Mouse (Mus musculus) MEL (cell line): ENCODE measurements around the gene Myl6. TPM values are rescaled to one million over a fixed set of nuclear protein-coding genes. Genes with fewer than 3 reads are reported as not detected.

Experiments
- DNase-seq: peaks from one replicate; pipeline ENCODE4 v3.0.0; 2011; ENCODE audit warnings: low read depth, low spot score
- H3K27ac ChIP-seq: 2 replicates; pipeline ENCODE4 v1.5.1; 2012; ENCODE audit warnings: low read depth, mild to moderate bottlenecking, control low read depth, low read length, moderate library complexity; ENCODE audit not compliant: control insufficient read depth
- H3K27me3 ChIP-seq, 2 experiments: fragments of 150-350 bp in 1 of 2; sonication (generic) in 1 of 2; 2 replicates each; pipeline ENCODE4 v1.6.1; 2012; ENCODE audit warnings: low read length in 2 of 2, mild to moderate bottlenecking in 2 of 2, improper control_type of control experiment in 1 of 2, moderate library complexity in 1 of 2; ENCODE audit not compliant: insufficient read depth in 2 of 2, control insufficient read depth in 1 of 2
- H3K36me3 ChIP-seq, 2 experiments: 2 replicates each; pipeline ENCODE4 v1.6.1; 2012 to 2014; ENCODE audit warnings: low read length in 2 of 2, improper control_type of control experiment in 1 of 2, inconsistent platforms in 1 of 2, mild to moderate bottlenecking in 1 of 2; ENCODE audit not compliant: insufficient read depth in 2 of 2, control insufficient read depth in 1 of 2
- H3K4me1 ChIP-seq, 2 experiments: fragments of 150-350 bp in 1 of 2; sonication (generic) in 1 of 2; 2 replicates each; pipeline ENCODE4 v1.6.1; 2012; ENCODE audit warnings: low read length in 2 of 2, improper control_type of control experiment in 1 of 2, mild to moderate bottlenecking in 1 of 2; ENCODE audit not compliant: insufficient read depth in 2 of 2, control insufficient read depth in 1 of 2
- H3K4me3 ChIP-seq, 2 experiments: fragments of 150-350 bp in 1 of 2; sonication (generic) in 1 of 2; 2 replicates each; pipeline ENCODE4 v1.5.1; 2012; ENCODE audit warnings: low read depth in 2 of 2, low read length in 2 of 2, mild to moderate bottlenecking in 2 of 2, moderate library complexity in 2 of 2, control low read depth in 1 of 2, improper control_type of control experiment in 1 of 2; ENCODE audit not compliant: control insufficient read depth in 1 of 2, insufficient read depth in 1 of 2
- H3K79me2 ChIP-seq: 2 replicates; pipeline ENCODE4 v1.6.1; 2012; ENCODE audit warnings: mild to moderate bottlenecking, low read length, moderate library complexity; ENCODE audit not compliant: control insufficient read depth, poor library complexity, insufficient read depth
- H3K9ac ChIP-seq: 2 replicates; pipeline ENCODE4 v1.6.1; 2012; ENCODE audit warnings: low read depth, mild to moderate bottlenecking, control low read depth, low read length, moderate library complexity; ENCODE audit not compliant: control insufficient read depth, poor library complexity, severe bottlenecking
- H3K9me3 ChIP-seq: fragments of 150-350 bp; sonication (generic); replicated peaks from 2 replicates; pipeline ENCODE4 v1.6.1; 2012; ENCODE audit warnings: mild to moderate bottlenecking, low read length, improper control_type of control experiment, moderate library complexity; ENCODE audit not compliant: insufficient read depth
- CHD1 ChIP-seq: IDR thresholded peaks from 2 replicates; pipeline ENCODE4 v1.6.1; 2012; ENCODE audit warnings: low read depth, mild to moderate bottlenecking, inconsistent platforms, low read length, improper control_type of control experiment
- CHD2 ChIP-seq: IDR thresholded peaks from 2 replicates; pipeline ENCODE4 v1.6.1; 2011; ENCODE audit warnings: low read length, improper control_type of control experiment
- E2F4 ChIP-seq: IDR thresholded peaks from 2 replicates; pipeline ENCODE4 v1.6.1; 2011; ENCODE audit warnings: low read depth, low read length, improper control_type of control experiment, borderline replicate concordance
- EP300 ChIP-seq, 2 experiments: IDR thresholded peaks; 2 replicates each; pipeline ENCODE4 v1.6.1; 2011; ENCODE audit warnings: improper control_type of control experiment in 2 of 2, low read length in 2 of 2, low read depth in 1 of 2, mild to moderate bottlenecking in 1 of 2
- GABPA ChIP-seq: IDR thresholded peaks from 2 replicates; pipeline ENCODE4 v1.6.1; 2012; ENCODE audit warnings: low read depth, mild to moderate bottlenecking, inconsistent platforms, low read length, improper control_type of control experiment, moderate library complexity
- GATA1 ChIP-seq: IDR thresholded peaks from 2 replicates; pipeline ENCODE4 v1.6.1; 2011; ENCODE audit warnings: low read depth, low read length, improper control_type of control experiment
- KAT2A ChIP-seq: conservative IDR thresholded peaks from 2 replicates; pipeline ENCODE4 v1.6.1; 2012; ENCODE audit warnings: low read depth, low read length, improper control_type of control experiment, inconsistent platforms
- MAFK ChIP-seq: IDR thresholded peaks from 2 replicates; pipeline ENCODE4 v1.6.1; 2011; ENCODE audit warnings: low read depth, mild to moderate bottlenecking, low read length, improper control_type of control experiment, borderline replicate concordance
- MEF2A ChIP-seq: IDR thresholded peaks from 2 replicates; pipeline ENCODE4 v1.6.1; 2014; ENCODE audit warnings: low read depth, mild to moderate bottlenecking, inconsistent platforms, low read length, improper control_type of control experiment; ENCODE audit not compliant: poor library complexity, insufficient replicate concordance, severe bottlenecking; ENCODE audit errors: extremely low read depth
- NELFE ChIP-seq: IDR thresholded peaks from 2 replicates; pipeline ENCODE4 v1.6.1; 2011; ENCODE audit warnings: low read depth, low read length, improper control_type of control experiment
- NRF1 ChIP-seq: IDR thresholded peaks from 2 replicates; pipeline ENCODE4 v1.6.1; 2014; ENCODE audit warnings: low read depth, mild to moderate bottlenecking, inconsistent platforms, low read length, improper control_type of control experiment, moderate library complexity; ENCODE audit not compliant: poor library complexity, insufficient read depth, severe bottlenecking
- POLR2AphosphoS5 ChIP-seq: IDR thresholded peaks from 2 replicates; pipeline ENCODE4 v1.6.1; 2012; ENCODE audit warnings: low read depth, borderline replicate concordance, mild to moderate bottlenecking, inconsistent platforms, low read length, moderate library complexity, mixed read lengths
- RAD21 ChIP-seq: IDR thresholded peaks from 2 replicates; pipeline ENCODE4 v1.6.1; 2011; ENCODE audit warnings: mild to moderate bottlenecking, low read depth, low read length, improper control_type of control experiment
- RCOR1 ChIP-seq: IDR thresholded peaks from 2 replicates; pipeline ENCODE4 v1.6.1; 2012; ENCODE audit warnings: low read depth, mild to moderate bottlenecking, inconsistent platforms, low read length, improper control_type of control experiment
- SMC3 ChIP-seq: IDR thresholded peaks from 2 replicates; pipeline ENCODE4 v1.6.1; 2011; ENCODE audit warnings: low read depth, low read length, improper control_type of control experiment
- TAL1 ChIP-seq: IDR thresholded peaks from 2 replicates; pipeline ENCODE4 v1.6.1; 2012; ENCODE audit warnings: mild to moderate bottlenecking, inconsistent platforms, low read length, moderate library complexity, mixed read lengths
- TCF12 ChIP-seq: IDR thresholded peaks from 2 replicates; pipeline ENCODE4 v1.6.1; 2014; ENCODE audit warnings: low read depth, mild to moderate bottlenecking, inconsistent platforms, low read length, improper control_type of control experiment, moderate library complexity
- UBTF ChIP-seq: IDR thresholded peaks from 2 replicates; pipeline ENCODE4 v1.6.1; 2012; ENCODE audit warnings: low read depth, mild to moderate bottlenecking, inconsistent platforms, low read length, improper control_type of control experiment, moderate library complexity, borderline replicate concordance; ENCODE audit not compliant: insufficient read depth
- USF1 ChIP-seq: IDR thresholded peaks from 2 replicates; pipeline ENCODE4 v1.6.1; 2014; ENCODE audit warnings: low read depth, mild to moderate bottlenecking, inconsistent platforms, low read length, improper control_type of control experiment, moderate library complexity
- USF2 ChIP-seq, 2 experiments: IDR thresholded peaks; 2 replicates each; pipeline ENCODE4 v1.6.1; 2011 to 2012; ENCODE audit warnings: improper control_type of control experiment in 2 of 2, low read length in 2 of 2, borderline replicate concordance in 1 of 2, inconsistent platforms in 1 of 2, low read depth in 1 of 2, mild to moderate bottlenecking in 1 of 2; ENCODE audit not compliant: insufficient read depth in 1 of 2
- ZC3H11A ChIP-seq: IDR thresholded peaks from 2 replicates; pipeline ENCODE4 v1.6.1; 2012; ENCODE audit warnings: low read depth, mild to moderate bottlenecking, inconsistent platforms, low read length, improper control_type of control experiment
- polyA plus RNA-seq, 2 experiments: library from polyadenylated mRNA; stranded (reverse) in 1 of 2; unstranded in 1 of 2; fragments of >175 nt in 1 of 2; fragments of >200 nt in 1 of 2; gene quantifications; 2 replicates each; pipeline versions ENCODE4 v1.2.1 to v1.2.4; 2012; ENCODE audit warnings: low replicate concordance in 2 of 2, low read depth in 1 of 2; ENCODE audit not compliant: insufficient read length in 2 of 2, insufficient read depth in 1 of 2, missing spikeins in 1 of 2
- total RNA-seq: library from RNA; depleted of rRNA; stranded (reverse); fragments of 300-350 nt; gene quantifications from 2 replicates; pipeline ENCODE4 v1.2.3, GENCODE M21; 2012

Myl6 gene
- total and polyA plus RNA-seq, 3 experiments: 399 to 589 TPM; not detected in 1

GRCm38 (mm10) chr10:128524732-128525662, 31.1 kb upstream of the Myl6 start (continued):
- TF ChIP-seq KAT2A: no peak; the same call in 1 of the 2 replicates
- TF ChIP-seq CHD1: no peak

- Histone ChIP-seq H3K36me3 (peaks cover 0 to 10% of the 10 kb centered on the region in 2 experiments; a peak in 3 of 4 replicates), H3K9me3 (no peaks in the 10 kb centered on the region), H3K4me3 (peak overlapping the region; percentile 83 to 90), H3K4me1 (peaks cover 5 to 12% of the 10 kb centered on the region in 2 experiments; a peak in 3 of 4 replicates), H3K79me2 (peaks cover 8% of the 10 kb centered on the region), H3K27ac (peak overlapping the region; percentile 71), H3K27me3 (no peaks in the 10 kb centered on the region), H3K9ac (peak overlapping the region; percentile 79)
- peak; percentile 61 for DNase-seq
- TF ChIP-seq USF1 (no peak), UBTF (no peak), EP300 (IDR thresholded peaks at IDR 0.05; ENCODE audit: low read depth in 1 of 2, low read length in 2 of 2) (0 out of 4 replicates have a peak, but pooled peaks of 1 of the 2 experiments have one; percentile 14), NELFE (peak; percentile 20), CHD2 (no peak), USF2 (IDR thresholded peaks at IDR 0.05; ENCODE audit: borderline replicate concordance in 1 of 2, insufficient read depth in 1 of 2, low read depth in 1 of 2, low read length in 2 of 2) (no peak), NRF1 (peak; percentile 64; the same call in 1 of the 2 replicates), TAL1 (no peak), E2F4 (no peak), SMC3 (no peak)
Observed at GRCm38 (mm10) chr10:128524111-128524731, 30.3 kb upstream of the Myl6 start.

DNA sequence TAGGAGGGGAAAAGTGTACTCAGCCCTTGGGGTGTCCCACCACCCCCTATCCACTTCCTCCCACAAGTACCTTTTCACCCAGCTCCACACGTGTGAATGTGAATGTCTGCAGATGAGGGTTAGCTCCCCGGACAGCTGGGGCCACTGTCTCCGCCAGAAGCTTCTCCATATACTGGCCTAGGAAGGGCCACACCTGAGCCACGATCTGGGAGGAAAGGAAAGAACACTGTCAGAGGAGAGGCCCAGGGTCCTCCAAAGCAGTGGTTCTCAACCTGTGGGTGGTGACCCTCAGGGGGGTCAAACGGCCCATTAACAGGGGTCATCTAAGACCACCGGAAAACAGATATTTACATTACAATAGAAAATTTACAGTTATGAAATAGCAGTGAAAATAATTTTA, 28.4 kb upstream of the Myl6 start:
- Histone ChIP-seq H3K36me3 (peaks cover 2 to 8% of the 10 kb centered on the region in 2 experiments; a peak in 3 of 4 replicates), H3K4me1 (peaks cover 3 to 5% of the 10 kb centered on the region in 2 experiments; a peak in 2 of 4 replicates), H3K4me3 (no peak overlapping the region), H3K79me2 (peaks cover 8% of the 10 kb centered on the region), H3K27ac (no peak overlapping the region), H3K9ac (no peak overlapping the region), H3K9me3 (no peaks in the 10 kb centered on the region), H3K27me3 (no peaks in the 10 kb centered on the region)
- no peak for DNase-seq
- TF ChIP-seq MAFK: no peak
- no peak for TF ChIP-seq RAD21
- no peak for TF ChIP-seq CHD2
- no peak for TF ChIP-seq GATA1
- TF ChIP-seq USF1: no peak
- no peak for TF ChIP-seq NELFE
- TF ChIP-seq CHD1: no peak
- TF ChIP-seq MEF2A: no peak
- no peak for TF ChIP-seq SMC3
- TF ChIP-seq POLR2AphosphoS5: no peak
- no peak for TF ChIP-seq GABPA
- TF ChIP-seq ZC3H11A: no peak
- no peak for TF ChIP-seq TCF12
- no peak for TF ChIP-seq KAT2A
- no peak for TF ChIP-seq USF2 (IDR thresholded peaks at IDR 0.05; ENCODE audit: borderline replicate concordance in 1 of 2, insufficient read depth in 1 of 2, low read depth in 1 of 2, low read length in 2 of 2)
- TF ChIP-seq RCOR1: no peak
- TF ChIP-seq, all 39 proteins: peak for 0
